Mouse (Mus musculus) kidney, postnatal 0 days (tissue): Measurements from ENCODE around the gene Cuedc1. TPM values are rescaled to one million over a fixed set of nuclear protein-coding genes. Genes with fewer than 3 reads are reported as not detected.

Experiments
- ATAC-seq: fragments of 200-750 bp; cut with Nextera tagmentation; replicated peaks from 2 replicates; pipeline ENCODE4 v1.8.0; 2017; ENCODE audit warnings: low read depth, moderate number of reproducible peaks, moderate TSS enrichment, moderate library complexity; ENCODE audit not compliant: low FRiP score
- DNase-seq: peaks from one replicate; pipeline ENCODE4 v3.0.0-alpha.2; 2016; ENCODE audit warnings: low spot score
- H3K27ac ChIP-seq: fragments of 300-500 bp; sonication (generic); 2 replicates; pipeline ENCODE4 v1.5.1; 2014; ENCODE audit warnings: mild to moderate bottlenecking
- H3K27me3 ChIP-seq: fragments of 300-500 bp; sonication (generic); 2 replicates; pipeline ENCODE4 v1.6.1; 2014; ENCODE audit warnings: low read length, mixed read lengths; ENCODE audit not compliant: insufficient read depth
- H3K36me3 ChIP-seq: fragments of 300-500 bp; sonication (generic); 2 replicates; pipeline ENCODE4 v1.6.1; 2014; ENCODE audit warnings: low read length, mixed read lengths; ENCODE audit not compliant: insufficient read depth
- H3K4me1 ChIP-seq: fragments of 300-500 bp; sonication (generic); replicated peaks from 2 replicates; pipeline ENCODE4 v1.6.1; 2014; ENCODE audit warnings: antibody characterized with exemption, low read length, mixed read lengths; ENCODE audit not compliant: insufficient read depth
- H3K4me2 ChIP-seq: fragments of 300-500 bp; sonication (generic); 2 replicates; pipeline ENCODE4 v1.6.1; 2014; ENCODE audit warnings: mild to moderate bottlenecking, low read length, moderate library complexity, mixed read lengths
- H3K4me3 ChIP-seq: fragments of 300-500 bp; sonication (generic); replicated peaks from 2 replicates; pipeline ENCODE4 v1.5.1; 2014; ENCODE audit warnings: low read depth, low read length
- H3K9ac ChIP-seq: fragments of 300-500 bp; sonication (generic); 2 replicates; pipeline ENCODE4 v1.6.1; 2014; ENCODE audit warnings: low read depth, low read length
- H3K9me3 ChIP-seq: fragments of 300-500 bp; sonication (generic); replicated peaks from 2 replicates; pipeline ENCODE4 v1.6.1; 2016; ENCODE audit warnings: low read length, inconsistent platforms, mixed read lengths
- CTCF ChIP-seq: IDR thresholded peaks from 2 replicates; pipeline ENCODE4 v1.5.1; 2016; ENCODE audit warnings: antibody characterized with exemption, low read depth, mild to moderate bottlenecking, moderate library complexity
- WGBS: fragments of 180-500 bp; shearing (Covaris S2); extraction: QIAGEN DNeasy Blood & Tissue Kit; methylation state at CpG from one replicate; pipeline ENCODE4 v1.1.7; 2014; 5-methylcytosine and 5-hydroxymethylcytosine counted together
- polyA plus RNA-seq: library from polyadenylated mRNA; unstranded; fragments of >200 nt; fragmentation: Nextera tagmentation; extraction: Ambion mirVana; gene quantifications from 2 replicates; pipeline ENCODE4 v1.2.1, GENCODE M21; 2015

The Cuedc1 gene
- polyA plus RNA-seq, 1 experiment from 2014 or later, result 16.4 TPM

GRCm38 (mm10) chr11:88113543-88114271, 15.8 kb downstream of the Cuedc1 start:
- Histone ChIP-seq H3K4me2 (no peak overlapping the region), H3K9me3 (no peaks in the 10 kb centered on the region), H3K4me1 (peaks cover 46% of the 10 kb centered on the region), H3K36me3 (no peaks in the 10 kb centered on the region), H3K9ac (no peak overlapping the region), H3K27ac (peak overlapping the region; percentile 77), H3K27me3 (no peaks in the 10 kb centered on the region), H3K4me3 (no peak overlapping the region)
- TF ChIP-seq CTCF, result no peak
- peak; percentile 64 for DNase-seq
- peak; percentile 47 for ATAC-seq
- WGBS, result 43% methylated on average over 6 of the region's 6 CpGs

GRCm38 (mm10) chr11:88114871-88115301, 17.0 kb downstream of the Cuedc1 start:
- no peaks in the 10 kb centered on the region for H3K9me3 ChIP-seq
- DNase-seq, result peak; percentile 73
- H3K4me3 ChIP-seq, result no peak overlapping the region
- peak overlapping the region; percentile 77 for H3K27ac ChIP-seq
- H3K4me2 ChIP-seq, result no peak overlapping the region
- no peaks in the 10 kb centered on the region for H3K27me3 ChIP-seq
- WGBS, result 18% methylated on average over 8 of the region's 8 CpGs
- 0 out of 2 replicates have a peak overlapping the region, but pooled peaks have one; percentile 31 for H3K9ac ChIP-seq
- H3K36me3 ChIP-seq, result no peaks in the 10 kb centered on the region
- no peak for TF ChIP-seq CTCF
- H3K4me1 ChIP-seq, result peaks cover 49% of the 10 kb centered on the region
- peak; percentile 34 for ATAC-seq

GRCm38 (mm10) chr11:88116568-88116967, 18.7 kb downstream of the Cuedc1 start:
- no peak for DNase-seq
- H3K9ac ChIP-seq, result no peak overlapping the region
- WGBS, result 88% methylated on average over 6 of the region's 6 CpGs
- no peaks in the 10 kb centered on the region for H3K36me3 ChIP-seq
- H3K4me2 ChIP-seq, result no peak overlapping the region
- peaks cover 47% of the 10 kb centered on the region for H3K4me1 ChIP-seq
- no peak for ATAC-seq
- 0 out of 2 replicates have a peak overlapping the region, but pooled peaks have one; percentile 81 for H3K27ac ChIP-seq
- TF ChIP-seq CTCF, result no peak
- H3K27me3 ChIP-seq, result no peaks in the 10 kb centered on the region
- no peak overlapping the region for H3K4me3 ChIP-seq
- no peaks in the 10 kb centered on the region for H3K9me3 ChIP-seq

- Histone ChIP-seq H3K36me3 (no peaks in the 10 kb centered on the region), H3K4me2 (0 out of 2 replicates have a peak overlapping the region, but pooled peaks have one; percentile 13), H3K27ac (peak overlapping the region; percentile 81), H3K9ac (0 out of 2 replicates have a peak overlapping the region, but pooled peaks have one; percentile 18), H3K4me1 (peaks cover 47% of the 10 kb centered on the region), H3K9me3 (no peaks in the 10 kb centered on the region), H3K4me3 (no peak overlapping the region), H3K27me3 (no peaks in the 10 kb centered on the region)
- ATAC-seq, result no peak
- no peak for TF ChIP-seq CTCF
- DNase-seq, result no peak
- WGBS, result 24% methylated on average over 10 of the region's 10 CpGs
Measured at GRCm38 (mm10) chr11:88117356-88118090, 19.7 kb downstream of the Cuedc1 start.

GRCm38 (mm10) chr11:88118091-88118440, 20.2 kb downstream of the Cuedc1 start:
- Histone ChIP-seq H3K9me3 (no peaks in the 10 kb centered on the region), H3K27me3 (no peaks in the 10 kb centered on the region), H3K9ac (0 out of 2 replicates have a peak overlapping the region, but pooled peaks have one; percentile 18), H3K4me3 (no peak overlapping the region), H3K27ac (peak overlapping the region; percentile 81), H3K4me2 (0 out of 2 replicates have a peak overlapping the region, but pooled peaks have one; percentile 13), H3K4me1 (peaks cover 47% of the 10 kb centered on the region), H3K36me3 (no peaks in the 10 kb centered on the region)
- no peak for ATAC-seq
- DNase-seq, result no peak
- 54% methylated on average over 6 of the region's 6 CpGs for WGBS
- TF ChIP-seq CTCF, result no peak
